Mouse (Mus musculus) heart, embryonic 16.5 days (tissue): ENCODE data around the gene Sema5b. TPM values are rescaled to one million over a fixed set of nuclear protein-coding genes. Genes with fewer than 3 reads are reported as not detected.

Source experiments
- ATAC-seq: fragments of 200-750 bp; cut with Nextera tagmentation; replicated peaks from 2 replicates; pipeline ENCODE4 v1.8.0; 2017; ENCODE audit warnings: moderate number of reproducible peaks; ENCODE audit not compliant: insufficient read depth, low FRiP score; ENCODE audit errors: extremely low read depth
- H3K27ac ChIP-seq: fragments of 300-500 bp; sonication (generic); 2 replicates; pipeline ENCODE4 v1.5.1; 2014; ENCODE audit warnings: mild to moderate bottlenecking, low read length, control low read depth, moderate library complexity
- H3K27me3 ChIP-seq: fragments of 300-500 bp; sonication (generic); 2 replicates; pipeline ENCODE4 v1.6.1; 2014; ENCODE audit warnings: low read length, mixed read lengths; ENCODE audit not compliant: control insufficient read depth, insufficient read depth
- H3K36me3 ChIP-seq: fragments of 300-500 bp; sonication (generic); 2 replicates; pipeline ENCODE4 v1.6.1; 2014; ENCODE audit not compliant: control insufficient read depth, insufficient read depth
- H3K4me1 ChIP-seq: fragments of 300-500 bp; sonication (generic); 2 replicates; pipeline ENCODE4 v1.6.1; 2014; ENCODE audit warnings: low read length, mixed read lengths; ENCODE audit not compliant: control insufficient read depth, insufficient read depth
- H3K4me2 ChIP-seq: fragments of 300-500 bp; sonication (generic); 2 replicates; pipeline ENCODE4 v1.6.1; 2014; ENCODE audit warnings: low read depth, mild to moderate bottlenecking, control low read depth, low read length
- H3K4me3 ChIP-seq: fragments of 300-500 bp; sonication (generic); 2 replicates; pipeline ENCODE4 v1.5.1; 2014; ENCODE audit warnings: mild to moderate bottlenecking, control low read depth, low read length
- H3K9ac ChIP-seq: fragments of 300-500 bp; sonication (generic); 2 replicates; pipeline ENCODE4 v1.6.1; 2014; ENCODE audit warnings: low read length, control low read depth
- H3K9me3 ChIP-seq: fragments of 300-500 bp; sonication (generic); replicated peaks from 2 replicates; pipeline ENCODE4 v1.6.1; 2016; ENCODE audit warnings: low read length; ENCODE audit not compliant: control insufficient read depth
- WGBS: fragments of 180-500 bp; shearing (Covaris S2); extraction: QIAGEN DNeasy Blood & Tissue Kit; methylation state at CpG from one replicate; pipeline ENCODE4 v1.1.7; 2014; 5-methylcytosine and 5-hydroxymethylcytosine counted together
- polyA plus RNA-seq: library from polyadenylated mRNA; unstranded; fragments of >200 nt; fragmentation: Nextera tagmentation; extraction: Ambion mirVana; gene quantifications from 2 replicates; pipeline ENCODE4 v1.2.1, GENCODE M21; 2015

The Sema5b gene
- polyA plus RNA-seq, 1 experiment from 2014 or later = 3.1 TPM

DNA sequence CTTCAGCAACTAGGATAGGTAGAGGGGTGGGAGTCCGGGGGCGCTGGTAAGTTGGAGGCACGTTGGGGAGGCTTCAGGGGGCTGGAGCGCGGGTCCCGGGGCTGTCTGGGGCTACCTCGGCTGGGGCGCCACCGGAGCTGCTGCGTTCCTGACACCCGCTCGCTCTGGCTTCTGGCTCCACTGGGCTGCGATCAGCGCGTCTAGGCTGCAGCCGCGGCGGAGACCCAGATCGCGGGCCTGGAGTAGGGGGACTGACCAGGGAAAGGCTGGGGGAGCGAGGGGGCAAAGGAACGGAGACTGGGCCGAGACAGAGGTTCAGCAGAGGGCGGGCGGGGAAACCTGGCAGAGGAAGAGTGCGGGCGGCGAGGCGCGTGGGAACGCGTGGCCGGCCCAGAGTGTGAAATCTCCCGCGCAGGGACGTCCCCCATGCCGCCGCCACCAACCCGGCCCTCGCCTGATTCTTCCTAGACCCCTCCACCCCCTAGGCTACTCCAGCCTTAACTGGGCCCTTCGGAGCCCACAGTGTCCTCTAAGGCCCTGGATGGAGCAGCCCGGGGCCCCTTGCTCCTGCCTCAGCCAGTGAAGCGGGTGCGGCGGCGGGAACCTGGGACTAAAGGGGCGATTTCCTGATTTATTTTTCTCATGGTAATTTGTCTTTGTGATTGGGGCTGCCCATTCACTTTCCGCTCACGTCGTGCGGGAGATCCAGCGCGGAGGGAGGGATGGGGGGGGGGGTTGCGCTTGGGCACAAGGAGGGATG, 896 bp downstream of the Sema5b start:
- under 1% methylated on average over 53 of the region's 54 CpGs for WGBS
- H3K4me2 ChIP-seq = peak overlapping the region; percentile 94
- ATAC-seq = 0 out of 2 replicates have a peak, but pooled peaks have one; percentile 24

GRCm38 (mm10) chr16:35542421-35542780, 1.5 kb downstream of the Sema5b start:
- H3K27me3 ChIP-seq = peaks cover 51% of the 10 kb centered on the region
- H3K9ac ChIP-seq = peak overlapping the region; percentile 61; the same call in 1 of the 2 replicates
- peak overlapping the region; percentile 65 for H3K4me3 ChIP-seq
- no peaks in the 10 kb centered on the region for H3K36me3 ChIP-seq
- no peak for ATAC-seq
- no peaks in the 10 kb centered on the region for H3K9me3 ChIP-seq
- peaks cover 14% of the 10 kb centered on the region; the same call in 1 of the 2 replicates for H3K4me1 ChIP-seq
- H3K27ac ChIP-seq = no peak overlapping the region
- peak overlapping the region; percentile 94 for H3K4me2 ChIP-seq
- WGBS = 2% methylated on average over 26 of the region's 27 CpGs

More for the DNA sequence above, 896 bp downstream of the Sema5b start:
- H3K9ac ChIP-seq = peak overlapping the region; percentile 61
- peak overlapping the region; percentile 65 for H3K4me3 ChIP-seq
- H3K27me3 ChIP-seq = peaks cover 56% of the 10 kb centered on the region
- H3K9me3 ChIP-seq = no peaks in the 10 kb centered on the region
- H3K4me1 ChIP-seq = peaks cover 14% of the 10 kb centered on the region; the same call in 1 of the 2 replicates
- H3K27ac ChIP-seq = no peak overlapping the region
- no peaks in the 10 kb centered on the region for H3K36me3 ChIP-seq

DNA sequence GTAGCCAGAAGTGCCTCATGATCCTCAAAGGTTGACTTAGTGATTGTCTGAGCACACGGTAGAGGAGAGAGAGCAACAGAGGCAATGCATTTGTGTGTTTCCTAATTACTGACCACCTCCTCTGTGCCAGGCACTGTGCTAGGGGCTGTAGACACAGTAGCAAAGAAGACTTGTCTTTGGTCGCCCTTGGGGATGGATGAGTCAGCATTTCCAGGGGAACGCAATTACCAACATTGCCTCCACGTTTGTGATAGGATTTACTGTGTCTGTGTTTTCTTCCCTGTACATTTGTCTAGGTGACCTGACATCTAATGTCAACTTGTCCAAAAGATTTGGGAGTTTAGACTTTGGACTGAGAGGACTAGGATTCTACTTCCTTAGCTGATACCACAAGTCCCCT, 4.8 kb downstream of the Sema5b start:
- Histone ChIP-seq H3K9me3 (no peaks in the 10 kb centered on the region), H3K27me3 (peaks cover 25% of the 10 kb centered on the region), H3K4me1 (peaks cover 6% of the 10 kb centered on the region; the same call in 1 of the 2 replicates), H3K36me3 (no peaks in the 10 kb centered on the region), H3K4me2 (no peak overlapping the region), H3K27ac (no peak overlapping the region), H3K9ac (no peak overlapping the region), H3K4me3 (no peak overlapping the region)
- 66% methylated on average over 4 of the region's 4 CpGs for WGBS
- no peak for ATAC-seq

DNA sequence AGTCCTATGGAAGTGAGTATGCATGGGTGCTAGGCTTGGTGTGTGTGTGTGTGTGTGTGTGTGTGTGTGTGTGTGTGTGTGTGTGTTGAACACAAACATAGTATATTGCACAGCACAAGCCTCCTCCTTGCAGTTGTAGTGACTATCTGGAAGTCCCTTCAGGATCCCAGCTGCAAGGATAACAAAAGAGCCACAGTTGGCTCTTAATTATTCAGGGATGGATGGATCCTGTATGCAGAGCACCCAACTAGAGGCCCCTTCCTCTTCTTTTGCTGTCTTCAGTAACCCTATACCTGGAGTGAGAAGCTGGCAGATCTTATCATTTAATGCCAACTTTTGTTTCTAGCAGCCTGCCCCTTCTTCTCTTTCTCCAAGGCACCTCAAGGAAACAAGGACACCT, 7.0 kb downstream of the Sema5b start:
- Histone ChIP-seq H3K4me1 (peaks cover 3% of the 10 kb centered on the region; the same call in 1 of the 2 replicates), H3K9me3 (no peaks in the 10 kb centered on the region), H3K27me3 (peaks cover 12% of the 10 kb centered on the region), H3K4me3 (no peak overlapping the region), H3K4me2 (no peak overlapping the region), H3K27ac (no peak overlapping the region), H3K36me3 (no peaks in the 10 kb centered on the region), H3K9ac (no peak overlapping the region)
- ATAC-seq = no peak

DNA sequence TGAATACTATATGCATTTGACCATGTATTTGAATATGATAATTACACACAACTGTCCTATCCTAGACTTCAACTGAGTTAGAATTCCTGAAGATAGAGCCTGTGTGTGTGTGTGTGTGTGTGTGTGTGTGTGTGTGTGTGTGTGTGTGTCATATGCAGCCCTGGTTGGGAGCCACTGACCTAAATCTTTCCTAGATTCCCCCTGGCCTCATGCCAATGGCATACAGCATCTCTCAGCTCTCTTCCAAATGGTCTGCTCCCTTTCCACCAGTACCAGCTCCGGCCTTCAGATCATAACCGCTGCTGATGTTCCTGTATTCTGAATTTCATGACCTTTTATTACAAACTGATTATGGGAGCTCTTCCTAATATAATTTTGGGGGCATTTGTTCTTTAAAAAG, 8.4 kb downstream of the Sema5b start:
- Histone ChIP-seq H3K4me3 (no peak overlapping the region), H3K27ac (no peak overlapping the region), H3K4me2 (no peak overlapping the region), H3K9ac (no peak overlapping the region), H3K4me1 (peaks cover 3% of the 10 kb centered on the region; the same call in 1 of the 2 replicates), H3K9me3 (no peaks in the 10 kb centered on the region), H3K27me3 (no peaks in the 10 kb centered on the region), H3K36me3 (no peaks in the 10 kb centered on the region)
- no peak for ATAC-seq
- WGBS = 97% methylated on average over 2 of the region's 2 CpGs

GRCm38 (mm10) chr16:35555596-35556482, 14.9 kb downstream of the Sema5b start:
- Histone ChIP-seq H3K27ac (no peak overlapping the region), H3K4me3 (no peak overlapping the region), H3K9me3 (no peaks in the 10 kb centered on the region), H3K9ac (no peak overlapping the region), H3K27me3 (no peaks in the 10 kb centered on the region), H3K4me1 (peaks cover 3% of the 10 kb centered on the region; the same call in 1 of the 2 replicates), H3K36me3 (no peaks in the 10 kb centered on the region), H3K4me2 (no peak overlapping the region)
- 60% methylated on average over 15 of the region's 15 CpGs for WGBS
- ATAC-seq = no peak

DNA sequence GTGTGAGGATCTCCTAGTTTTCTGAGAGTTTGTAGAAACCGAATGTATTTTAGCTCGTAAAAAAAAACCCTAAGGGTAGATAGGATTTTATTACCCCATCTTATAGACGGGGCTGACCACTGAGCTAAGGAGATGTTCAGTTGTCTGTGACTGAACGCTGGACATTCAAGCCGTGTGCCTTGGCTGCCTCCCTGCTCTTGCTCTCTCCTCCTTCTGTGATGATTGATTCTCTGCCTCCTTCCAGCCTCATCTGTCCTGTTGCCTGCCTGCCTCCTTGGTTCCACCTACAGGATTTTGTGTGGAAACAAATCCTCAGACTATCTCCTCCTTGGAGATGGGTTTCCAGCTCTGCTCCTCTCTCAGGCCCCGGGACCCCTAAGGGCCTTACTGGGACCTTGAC, 16.1 kb downstream of the Sema5b start:
- Histone ChIP-seq H3K27ac (no peak overlapping the region), H3K4me1 (no peaks in the 10 kb centered on the region), H3K4me2 (no peak overlapping the region), H3K9ac (no peak overlapping the region), H3K27me3 (no peaks in the 10 kb centered on the region), H3K9me3 (no peaks in the 10 kb centered on the region), H3K4me3 (no peak overlapping the region), H3K36me3 (no peaks in the 10 kb centered on the region)
- 80% methylated on average over 6 of the region's 6 CpGs for WGBS
- no peak for ATAC-seq

DNA sequence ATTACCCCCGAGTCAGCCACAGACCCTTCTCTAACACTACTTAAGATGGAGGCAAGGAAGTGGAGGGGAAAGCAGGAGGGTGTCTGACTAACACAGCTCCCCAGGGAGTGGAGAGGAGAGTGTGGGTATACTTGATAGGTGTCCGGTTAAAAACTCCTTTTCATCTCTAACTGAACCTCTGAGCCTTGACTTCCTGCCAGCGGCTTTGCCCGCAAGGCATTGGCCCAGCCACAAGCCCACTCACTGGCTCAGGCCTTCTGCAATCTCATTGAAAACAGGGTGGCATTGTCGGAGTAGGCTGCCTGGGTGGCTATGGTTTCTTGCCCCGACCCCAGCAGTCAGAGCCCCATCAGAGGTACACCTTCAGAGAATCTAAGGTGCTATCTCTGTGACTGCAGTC, 20.6 kb downstream of the Sema5b start:
- Histone ChIP-seq H3K36me3 (no peaks in the 10 kb centered on the region), H3K4me1 (no peaks in the 10 kb centered on the region), H3K4me2 (no peak overlapping the region), H3K9ac (no peak overlapping the region), H3K27me3 (no peaks in the 10 kb centered on the region), H3K27ac (no peak overlapping the region), H3K9me3 (no peaks in the 10 kb centered on the region), H3K4me3 (no peak overlapping the region)
- no peak for ATAC-seq
- WGBS = 66% methylated on average over 6 of the region's 6 CpGs
